Mouse (Mus musculus) retina, embryonic 14.5 days (tissue): ENCODE measurements around the gene Ndufv3.
A peak's percentile ranks its signal among the peaks of the same experiment; 100 is the strongest.
"Not testable (repeated sequence)": the region's sequence is repeated elsewhere in the genome, so short reads cannot be mapped to it uniquely, and the experiment has no call there.

ENCODE experiments used
- DNase-seq: peaks from one replicate; pipeline ENCODE4 v3.0.0-alpha.2; 2015; ENCODE audit warnings: low spot score

The Ndufv3 gene

GRCm38 (mm10) chr17:31512593-31512992 is 7.3 kb upstream of the Ndufv3 start:
- DNase-seq = no peak

GRCm38 (mm10) chr17:31514696-31515095 is 5.2 kb upstream of the Ndufv3 start:
- no peak for DNase-seq

- no peak for DNase-seq
Measured at GRCm38 (mm10) chr17:31519344-31519945, 470 bp upstream of the Ndufv3 start.

- DNase-seq = peak; percentile 38
Measured at GRCm38 (mm10) chr17:31520895-31521294, 980 bp downstream of the Ndufv3 start.

- DNase-seq = no peak
Measured at GRCm38 (mm10) chr17:31521948-31522347, 2.0 kb downstream of the Ndufv3 start.

- no peak for DNase-seq
Measured at GRCm38 (mm10) chr17:31525114-31525513, 5.2 kb downstream of the Ndufv3 start.

- DNase-seq = no peak
Measured at GRCm38 (mm10) chr17:31525816-31526215, 5.9 kb downstream of the Ndufv3 start.

- peak; percentile 55 for DNase-seq
Measured at GRCm38 (mm10) chr17:31529314-31529713, 9.4 kb downstream of the Ndufv3 start.

- DNase-seq = no peak
Measured at GRCm38 (mm10) chr17:31531441-31532158, 11.7 kb downstream of the Ndufv3 start.

GRCm38 (mm10) chr17:31532331-31532730 is 12.4 kb downstream of the Ndufv3 start:
- not testable (repeated sequence) for DNase-seq

GRCm38 (mm10) chr17:31535358-31535757 is 15.4 kb downstream of the Ndufv3 start:
- DNase-seq = no peak

- no peak for DNase-seq
Measured at GRCm38 (mm10) chr17:31535871-31536629, 16.1 kb downstream of the Ndufv3 start.

GRCm38 (mm10) chr17:31540101-31540500 is 20.2 kb downstream of the Ndufv3 start:
- DNase-seq = no peak

- DNase-seq = no peak
Measured at GRCm38 (mm10) chr17:31540809-31541459, 21.0 kb downstream of the Ndufv3 start.

GRCm38 (mm10) chr17:31541460-31541831 is 21.5 kb downstream of the Ndufv3 start:
- DNase-seq = no peak

- DNase-seq = no peak
Measured at GRCm38 (mm10) chr17:31543574-31543973, 23.7 kb downstream of the Ndufv3 start.

- DNase-seq = no peak
Measured at GRCm38 (mm10) chr17:31546444-31547196, 26.7 kb downstream of the Ndufv3 start.

GRCm38 (mm10) chr17:31547974-31548373 is 28.1 kb downstream of the Ndufv3 start:
- DNase-seq = no peak

GRCm38 (mm10) chr17:31549389-31549788 is 29.5 kb downstream of the Ndufv3 start:
- DNase-seq = peak; percentile 27

- not testable (repeated sequence) for DNase-seq
Measured at GRCm38 (mm10) chr17:31552601-31553000, 32.7 kb downstream of the Ndufv3 start.

- DNase-seq = no peak
Measured at GRCm38 (mm10) chr17:31556253-31556652, 36.3 kb downstream of the Ndufv3 start.
